Mouse (Mus musculus) embryonic facial prominence, embryonic 14.5 days (tissue): Measurements from ENCODE around the gene Pla2g2e. TPM values are rescaled to one million over a fixed set of nuclear protein-coding genes. Genes with fewer than 3 reads are reported as not detected.

Source experiments
- ATAC-seq: fragments of 200-750 bp; cut with Nextera tagmentation; 2 replicates; pipeline ENCODE4 v1.8.0; 2017; ENCODE audit warnings: low read depth, moderate number of reproducible peaks, moderate TSS enrichment
- DNase-seq: peaks from one replicate; pipeline ENCODE4 v3.0.0-alpha.2; 2015; ENCODE audit warnings: low spot score
- H3K27ac ChIP-seq: fragments of 300-500 bp; sonication (generic); replicated peaks from 2 replicates; pipeline ENCODE4 v1.5.1; 2014; ENCODE audit warnings: low read depth, mild to moderate bottlenecking, low read length, moderate library complexity
- H3K27me3 ChIP-seq: fragments of 300-500 bp; sonication (generic); replicated peaks from 2 replicates; pipeline ENCODE4 v1.6.1; 2014; ENCODE audit warnings: low read length; ENCODE audit not compliant: control insufficient read depth, insufficient read depth
- H3K36me3 ChIP-seq: fragments of 300-500 bp; sonication (generic); 2 replicates; pipeline ENCODE4 v1.6.1; 2014; ENCODE audit warnings: low read length, mixed read lengths; ENCODE audit not compliant: control insufficient read depth, insufficient read depth
- H3K4me1 ChIP-seq: fragments of 300-500 bp; sonication (generic); 2 replicates; pipeline ENCODE4 v1.6.1; 2014; ENCODE audit warnings: antibody characterized with exemption, low read length; ENCODE audit not compliant: control insufficient read depth, insufficient read depth
- H3K4me2 ChIP-seq: fragments of 300-500 bp; sonication (generic); 2 replicates; pipeline ENCODE4 v1.6.1; 2014; ENCODE audit warnings: low read depth, mild to moderate bottlenecking, low read length, moderate library complexity, mixed read lengths
- H3K4me3 ChIP-seq: fragments of 300-500 bp; sonication (generic); 2 replicates; pipeline ENCODE4 v1.5.1; 2014; ENCODE audit warnings: low read depth, mild to moderate bottlenecking, low read length
- H3K9ac ChIP-seq: fragments of 300-500 bp; sonication (generic); 2 replicates; pipeline ENCODE4 v1.6.1; 2014; ENCODE audit warnings: low read depth, mild to moderate bottlenecking, low read length, moderate library complexity, mixed read lengths
- H3K9me3 ChIP-seq: fragments of 300-500 bp; sonication (generic); 2 replicates; pipeline ENCODE4 v1.6.1; 2016; ENCODE audit warnings: low read length; ENCODE audit not compliant: control insufficient read depth
- WGBS: fragments of 180-500 bp; shearing (Covaris S2); extraction: QIAGEN DNeasy Blood & Tissue Kit; methylation state at CpG from one replicate; pipeline ENCODE4 v1.1.7; 2014; 5-methylcytosine and 5-hydroxymethylcytosine counted together
- polyA plus RNA-seq: library from polyadenylated mRNA; unstranded; fragments of >200 nt; fragmentation: Nextera tagmentation; extraction: Ambion mirVana; gene quantifications from 2 replicates; pipeline ENCODE4 v1.2.1, GENCODE M21; 2014

Gene Pla2g2e
- polyA plus RNA-seq, 1 experiment from 2014 or later = 0.38 TPM

GRCm38 (mm10) chr4:138922131-138922459, 44.4 kb downstream of the Pla2g2e start:
- Histone ChIP-seq H3K27ac (no peak overlapping the region), H3K9ac (no peak overlapping the region; the same call in 1 of the 2 replicates), H3K4me2 (peak overlapping the region; percentile 47), H3K36me3 (no peaks in the 10 kb centered on the region), H3K9me3 (no peaks in the 10 kb centered on the region), H3K27me3 (no peaks in the 10 kb centered on the region), H3K4me1 (no peaks in the 10 kb centered on the region), H3K4me3 (peak overlapping the region; percentile 21)
- DNase-seq (peak; percentile 93), ATAC-seq (peak; percentile 74)
- 1% methylated on average over 11 of the region's 11 CpGs for WGBS

GRCm38 (mm10) chr4:138925561-138925960, 47.8 kb downstream of the Pla2g2e start:
- no peak overlapping the region for H3K4me3 ChIP-seq
- H3K9ac ChIP-seq = no peak overlapping the region
- H3K4me1 ChIP-seq = no peaks in the 10 kb centered on the region
- no peak overlapping the region for H3K27ac ChIP-seq
- DNase-seq (no peak), ATAC-seq (no peak)
- 57% methylated on average over 2 of the region's 2 CpGs for WGBS
- no peaks in the 10 kb centered on the region for H3K27me3 ChIP-seq
- H3K36me3 ChIP-seq = no peaks in the 10 kb centered on the region
- H3K4me2 ChIP-seq = no peak overlapping the region
- no peaks in the 10 kb centered on the region for H3K9me3 ChIP-seq

Other genes with a start within 250 kb of the Pla2g2e start
- gene Vwa5b1, start 242.1 kb upstream of the Pla2g2e start, polyA plus RNA-seq = 0.08 and 0.30 TPM in 2 replicates
- 0.17 and 0.61 TPM in 2 replicates for gene Pla2g2c, start 153.2 kb upstream of the Pla2g2e start, polyA plus RNA-seq
- 2.2 and 4.7 TPM in 2 replicates for gene Ubxn10, start 140.8 kb upstream of the Pla2g2e start, polyA plus RNA-seq
- 5.3 and 6.5 TPM in 2 replicates for gene Pla2g2f, start 120.3 kb upstream of the Pla2g2e start, polyA plus RNA-seq
- 0.28 and 0.38 TPM in 2 replicates for gene Pla2g2d, start 102.2 kb upstream of the Pla2g2e start, polyA plus RNA-seq
- 2.2 and 2.3 TPM in 2 replicates for gene Pla2g5, start 14.5 kb upstream of the Pla2g2e start, polyA plus RNA-seq
- not detected in 2 replicates for gene Gm13030, start 4.0 kb upstream of the Pla2g2e start, polyA plus RNA-seq
- gene Otud3, start 36.0 kb downstream of the Pla2g2e start, polyA plus RNA-seq = 4.0 and 4.1 TPM in 2 replicates
- gene Rnf186, start 89.2 kb downstream of the Pla2g2e start, polyA plus RNA-seq = not detected in 2 replicates
- 3.8 and 4.7 TPM in 2 replicates for gene Tmco4, start 94.9 kb downstream of the Pla2g2e start, polyA plus RNA-seq
- gene Htr6, start 197.6 kb downstream of the Pla2g2e start, polyA plus RNA-seq = 0.17 TPM in 1 of 2 replicates, not detected in the other
- 124 and 133 TPM in 2 replicates for gene Nbl1, start 215.1 kb downstream of the Pla2g2e start, polyA plus RNA-seq